Mouse (Mus musculus) Patski (cell line): Measurements from ENCODE around the gene Sgca. TPM values are rescaled to one million over a fixed set of nuclear protein-coding genes. Genes with fewer than 3 reads are reported as not detected.

Experiments used
- ATAC-seq: fragments of 100-300 bp; one replicate; pipeline ENCODE4 v1.8.0; 2021
- CTCF ChIA-PET: fragments of 350-600 bp; sonication (Branson Sonifier 250); formaldehyde crosslinking; loops from one replicate; lab custom pipeline; 2022; ENCODE audit warnings: inconsistent platforms; lab: Charles Lee
- POLR2A ChIA-PET: fragments of 350-600 bp; sonication (Branson Sonifier 250); formaldehyde crosslinking; loops from one replicate; lab custom pipeline; 2022; ENCODE audit warnings: antibody characterized with exemption, inconsistent platforms; lab: Charles Lee
- DNase-seq: peaks from one replicate; pipeline ENCODE4 v3.0.0-alpha.2; 2011; ENCODE audit warnings: low read depth, low spot score
- H3K27me3 ChIP-seq: fragments of 371-371 bp; one replicate; pipeline ENCODE4 v1.5.1; 2021
- CTCF ChIP-seq: fragments of 100-300 bp; IDR thresholded peaks from one replicate; pipeline ENCODE4 v1.5.1; 2021
- in situ Hi-C: fragments of 300-500 bp; cut with MboI; formaldehyde crosslinking; loops from 3 replicates; pipeline ENCODE4 v1.11.1; 2018; ENCODE audit warnings: low pct_unique_long_range_greater_than_20kb, mixed read lengths
- polyA plus RNA-seq: library from polyadenylated mRNA; unstranded; gene quantifications from one replicate; pipeline ENCODE4 v1.2.3, GENCODE M21; 2021

The Sgca gene
- polyA plus RNA-seq, 1 experiment from 2014 or later: 0.47 TPM

GRCm38 (mm10) chr11:94937787-94938186 lies 38.3 kb downstream of the Sgca start:
- TF ChIP-seq CTCF: no peak
- CTCF ChIA-PET: interaction anchor here (0.8 to 11.9 kb wide), 12 partner anchors 15 to 99 kb away, joined by 3 to 130 read pairs (median 5); partner anchors contain the start of gene Hils1
- in situ Hi-C loops: loop anchor here (5.0 kb wide), 1 partner anchor 35 kb away; no protein-coding TSS in a partner anchor
- DNase-seq (no peak), ATAC-seq (no peak)
- no peaks in the 10 kb centered on the region for H3K27me3 ChIP-seq
- POLR2A ChIA-PET: interaction anchor here (1.3 kb wide), 1 partner anchor 71 kb away, joined by 6 read pairs; no protein-coding TSS in a partner anchor

- ATAC-seq: no peak
- CTCF ChIA-PET: interaction anchor here (0.8 to 11.9 kb wide), 20 partner anchors 14 to 207 kb away, joined by 3 to 130 read pairs (median 5); partner anchors contain the start of gene Hils1
- in situ Hi-C loops: loop anchor here (5.0 kb wide), 1 partner anchor 35 kb away; no protein-coding TSS in a partner anchor
- TF ChIP-seq CTCF: no peak
- no peak for DNase-seq
- POLR2A ChIA-PET: interaction anchor here (1.3 kb wide), 1 partner anchor 71 kb away, joined by 6 read pairs; no protein-coding TSS in a partner anchor
- no peaks in the 10 kb centered on the region for H3K27me3 ChIP-seq
Measured at GRCm38 (mm10) chr11:94937335-94937781, 38.8 kb downstream of the Sgca start.

- DNase-seq (no peak), ATAC-seq (peak; percentile 51)
- TF ChIP-seq CTCF: peak; percentile 99
- ChIA-PET CTCF (interaction anchor here (0.7 to 11.9 kb wide), 25 partner anchors 12 to 207 kb away, joined by 3 to 130 read pairs (median 4); partner anchors contain the start of gene Hils1), POLR2A (interaction anchor here (0.9 to 1.3 kb wide), 2 partner anchors 70 to 71 kb away, joined by 4 to 6 read pairs; no protein-coding TSS in a partner anchor)
- in situ Hi-C loops: loop anchor here (5.0 kb wide), 1 partner anchor 35 kb away; no protein-coding TSS in a partner anchor
- no peaks in the 10 kb centered on the region for H3K27me3 ChIP-seq
Measured at GRCm38 (mm10) chr11:94936851-94937295, 39.3 kb downstream of the Sgca start.

GRCm38 (mm10) chr11:94936045-94936444 lies 40.1 kb downstream of the Sgca start, which contains the start of gene Col1a1:
Gene Col1a1 (plus strand): TSS chr11:94936224.
- DNase-seq (no peak), ATAC-seq (no peak)
- TF ChIP-seq CTCF: no peak
- CTCF ChIA-PET: interaction anchor here (0.7 to 11.9 kb wide), 14 partner anchors 11 to 206 kb away, joined by 3 to 130 read pairs (median 4); no protein-coding TSS in a partner anchor
- no peaks in the 10 kb centered on the region for H3K27me3 ChIP-seq
- POLR2A ChIA-PET: interaction anchor here (0.9 kb wide), 1 partner anchor 70 kb away, joined by 4 read pairs; no protein-coding TSS in a partner anchor
- in situ Hi-C loops: loop anchor here (5.0 kb wide), 1 partner anchor 36 kb away; no protein-coding TSS in a partner anchor

- DNase-seq: no peak
- POLR2A ChIA-PET: no interaction called here
- CTCF ChIA-PET: interaction anchor here (1.2 to 11.9 kb wide), 2 partner anchors 32 to 65 kb away, joined by 3 to 130 read pairs; no protein-coding TSS in a partner anchor
- no peak for TF ChIP-seq CTCF
- ATAC-seq: no peak
- no peaks in the 10 kb centered on the region for H3K27me3 ChIP-seq
- in situ Hi-C loops: loop anchor here (5.0 kb wide), 1 partner anchor 57 kb away; no protein-coding TSS in a partner anchor
Measured at GRCm38 (mm10) chr11:94934526-94934925, 41.6 kb downstream of the Sgca start.

GRCm38 (mm10) chr11:94933584-94933983 lies 42.5 kb downstream of the Sgca start:
- no peak for ATAC-seq
- no peak for DNase-seq
- CTCF ChIA-PET: interaction anchor here (1.0 to 11.9 kb wide), 5 partner anchors 31 to 204 kb away, joined by 3 to 130 read pairs (median 3); no protein-coding TSS in a partner anchor
- in situ Hi-C loops: loop anchor here (5.0 kb wide), 1 partner anchor 56 kb away; no protein-coding TSS in a partner anchor
- H3K27me3 ChIP-seq: no peaks in the 10 kb centered on the region
- no peak for TF ChIP-seq CTCF
- POLR2A ChIA-PET: interaction anchor here (0.6 to 1.0 kb wide), 2 partner anchors 17 to 61 kb away, joined by 3 to 7 read pairs; no protein-coding TSS in a partner anchor

GRCm38 (mm10) chr11:94930151-94930550 lies 46.0 kb downstream of the Sgca start:
- ATAC-seq: no peak
- DNase-seq: no peak
- ChIA-PET CTCF (interaction anchor here (11.9 kb wide), 1 partner anchor 61 kb away, joined by 130 read pairs; no protein-coding TSS in a partner anchor), POLR2A (no interaction called here)
- no peaks in the 10 kb centered on the region for H3K27me3 ChIP-seq
- in situ Hi-C loops: loop anchor here (5.0 kb wide), 1 partner anchor 53 kb away; no protein-coding TSS in a partner anchor
- no peak for TF ChIP-seq CTCF

GRCm38 (mm10) chr11:94929599-94929998 lies 46.5 kb downstream of the Sgca start:
- POLR2A ChIA-PET: no interaction called here
- in situ Hi-C loops: no loop called here
- no peak for DNase-seq

GRCm38 (mm10) chr11:94928820-94929219 lies 47.3 kb downstream of the Sgca start:
- no peak for TF ChIP-seq CTCF
- ChIA-PET POLR2A (interaction anchor here (0.6 kb wide), 1 partner anchor 79 kb away, joined by 3 read pairs; no protein-coding TSS in a partner anchor), CTCF (interaction anchor here (0.7 to 11.9 kb wide), 2 partner anchors 13 to 60 kb away, joined by 3 to 130 read pairs; no protein-coding TSS in a partner anchor)
- no peaks in the 10 kb centered on the region for H3K27me3 ChIP-seq
- in situ Hi-C loops: no loop called here
- DNase-seq: no peak
- ATAC-seq: peak; percentile 66

More at GRCm38 (mm10) chr11:94929599-94929998, 46.5 kb downstream of the Sgca start:
- no peaks in the 10 kb centered on the region for H3K27me3 ChIP-seq
- TF ChIP-seq CTCF: no peak
- no peak for ATAC-seq
- CTCF ChIA-PET: interaction anchor here (11.9 kb wide), 1 partner anchor 60 kb away, joined by 130 read pairs; no protein-coding TSS in a partner anchor

- DNase-seq (peak; percentile 88), ATAC-seq (peak; percentile 75)
- ChIA-PET CTCF (interaction anchor here (11.9 kb wide), 1 partner anchor 59 kb away, joined by 130 read pairs; no protein-coding TSS in a partner anchor), POLR2A (no interaction called here)
- H3K27me3 ChIP-seq: no peaks in the 10 kb centered on the region
- no peak for TF ChIP-seq CTCF
- in situ Hi-C loops: no loop called here
Measured at GRCm38 (mm10) chr11:94927771-94928291, 48.3 kb downstream of the Sgca start.
